Mouse (Mus musculus): ENCODE data around the gene Evx1.

GRCm38 (mm10) chr6:52315441-52316412, 2.4 kb downstream of the Evx1 start:
- TF ChIP-seq CTCF (IDR thresholded peaks at IDR 0.05; ENCODE audit: borderline replicate concordance, insufficient read depth, low read length) (no peak), POLR2A (IDR thresholded peaks at IDR 0.05; ENCODE audit: low read depth, low read length) (no peak)

Measured in embryonic fibroblast, embryonic 13.5 days (primary cell).